Mouse (Mus musculus) forebrain, embryonic 11.5 days (tissue): ENCODE data around the gene Gpr149. TPM values are rescaled to one million over a fixed set of nuclear protein-coding genes. Genes with fewer than 3 reads are reported as not detected.

Experiments
- ATAC-seq: fragments of 200-750 bp; cut with Nextera tagmentation; replicated peaks from 2 replicates; pipeline ENCODE4 v1.8.0; 2017; ENCODE audit warnings: moderate TSS enrichment; ENCODE audit not compliant: low FRiP score
- DNase-seq: peaks from one replicate; pipeline ENCODE4 v3.0.0-alpha.2; 2017; ENCODE audit warnings: low spot score
- H3K27ac ChIP-seq: fragments of 300-500 bp; sonication (generic); 2 replicates; pipeline ENCODE4 v1.5.1; 2014; ENCODE audit warnings: low read depth, low read length
- H3K27me3 ChIP-seq: fragments of 300-500 bp; sonication (generic); 2 replicates; pipeline ENCODE4 v1.6.1; 2014; ENCODE audit warnings: mild to moderate bottlenecking, low read length, mixed read lengths; ENCODE audit not compliant: control insufficient read depth, insufficient read depth
- H3K36me3 ChIP-seq: fragments of 300-500 bp; sonication (generic); 2 replicates; pipeline ENCODE4 v1.6.1; 2014; ENCODE audit warnings: mild to moderate bottlenecking, low read length, moderate library complexity, mixed read lengths; ENCODE audit not compliant: control insufficient read depth, insufficient read depth
- H3K4me1 ChIP-seq: fragments of 300-500 bp; sonication (generic); replicated peaks from 2 replicates; pipeline ENCODE4 v1.6.1; 2014; ENCODE audit warnings: low read length, mixed read lengths; ENCODE audit not compliant: control insufficient read depth, insufficient read depth
- H3K4me2 ChIP-seq: fragments of 300-500 bp; sonication (generic); 2 replicates; pipeline ENCODE4 v1.6.1; 2014; ENCODE audit warnings: low read depth, mild to moderate bottlenecking, low read length, moderate library complexity, mixed read lengths; ENCODE audit not compliant: severe bottlenecking
- H3K4me3 ChIP-seq: fragments of 300-500 bp; sonication (generic); 2 replicates; pipeline ENCODE4 v1.5.1; 2014; ENCODE audit warnings: low read depth, low read length
- H3K9ac ChIP-seq: fragments of 300-500 bp; sonication (generic); 2 replicates; pipeline ENCODE4 v1.6.1; 2014; ENCODE audit warnings: low read length
- H3K9me3 ChIP-seq: fragments of 300-500 bp; sonication (generic); 2 replicates; pipeline ENCODE4 v1.6.1; 2016; ENCODE audit warnings: low read length, mixed read lengths; ENCODE audit not compliant: control insufficient read depth
- WGBS: fragments of 180-500 bp; shearing (Covaris S2); extraction: QIAGEN DNeasy Blood & Tissue Kit; methylation state at CpG from one replicate; pipeline ENCODE4 v1.1.7; 2014; 5-methylcytosine and 5-hydroxymethylcytosine counted together
- polyA plus RNA-seq: library from polyadenylated mRNA; unstranded; fragments of >200 nt; fragmentation: Nextera tagmentation; extraction: Ambion mirVana; gene quantifications from 2 replicates; pipeline ENCODE4 v1.2.1, GENCODE M21; 2014

Gpr149 gene
- polyA plus RNA-seq, 1 experiment from 2014 or later = 0.27 TPM

DNA sequence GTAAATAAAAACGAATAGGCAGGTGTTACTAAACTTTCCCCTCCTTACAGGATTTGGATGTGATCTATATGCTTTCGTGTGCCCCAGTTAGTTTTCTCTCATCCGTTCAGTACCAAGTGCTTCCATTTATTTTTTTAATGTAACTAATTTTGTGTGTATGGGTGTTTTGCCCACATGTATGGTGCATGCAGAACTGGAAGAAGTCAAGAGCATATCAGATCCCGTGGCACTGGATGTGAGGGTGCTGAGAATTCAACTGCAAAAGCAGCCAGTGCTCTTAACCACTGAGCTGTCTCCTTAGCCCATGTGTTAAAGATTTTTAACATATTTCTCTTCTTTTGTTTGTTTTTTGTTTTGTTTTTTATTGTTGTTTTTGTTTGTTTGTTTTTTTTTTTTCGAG lies 77.3 kb downstream of the Gpr149 start:
- ATAC-seq (no peak), DNase-seq (no peak)
- no peaks in the 10 kb centered on the region for H3K27me3 ChIP-seq
- 80% methylated on average over 5 of the region's 5 CpGs for WGBS
- no peak overlapping the region for H3K4me2 ChIP-seq
- H3K4me1 ChIP-seq = no peaks in the 10 kb centered on the region
- H3K4me3 ChIP-seq = no peak overlapping the region
- no peak overlapping the region for H3K9ac ChIP-seq
- H3K36me3 ChIP-seq = no peaks in the 10 kb centered on the region
- H3K27ac ChIP-seq = no peak overlapping the region
- H3K9me3 ChIP-seq = no peaks in the 10 kb centered on the region

DNA sequence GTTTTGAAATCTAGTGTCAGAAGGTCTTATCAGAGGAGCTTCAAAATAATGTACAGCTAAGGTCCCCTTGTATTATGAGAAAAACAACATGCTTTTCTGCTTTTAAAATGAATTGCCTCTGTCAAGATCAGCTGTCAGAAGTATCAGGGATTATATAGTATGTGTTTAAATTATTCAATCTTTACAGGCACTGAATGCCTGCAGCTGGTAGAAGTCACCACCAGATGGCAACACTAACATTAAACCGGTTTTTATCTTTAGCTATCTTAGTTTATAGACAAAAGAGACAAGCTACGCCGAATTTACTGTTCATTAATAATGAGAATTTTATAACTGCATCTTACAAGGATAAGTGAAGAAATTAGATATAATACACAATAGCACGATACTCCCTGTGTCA lies 77.8 kb downstream of the Gpr149 start:
- H3K27ac ChIP-seq = no peak overlapping the region
- DNase-seq (no peak), ATAC-seq (peak; percentile 46; the same call in 1 of the 2 replicates)
- WGBS = 50% methylated on average over 4 of the region's 4 CpGs
- no peaks in the 10 kb centered on the region for H3K9me3 ChIP-seq
- no peaks in the 10 kb centered on the region for H3K36me3 ChIP-seq
- H3K9ac ChIP-seq = no peak overlapping the region
- H3K4me1 ChIP-seq = no peaks in the 10 kb centered on the region
- H3K27me3 ChIP-seq = no peaks in the 10 kb centered on the region
- no peak overlapping the region for H3K4me2 ChIP-seq
- H3K4me3 ChIP-seq = no peak overlapping the region

DNA sequence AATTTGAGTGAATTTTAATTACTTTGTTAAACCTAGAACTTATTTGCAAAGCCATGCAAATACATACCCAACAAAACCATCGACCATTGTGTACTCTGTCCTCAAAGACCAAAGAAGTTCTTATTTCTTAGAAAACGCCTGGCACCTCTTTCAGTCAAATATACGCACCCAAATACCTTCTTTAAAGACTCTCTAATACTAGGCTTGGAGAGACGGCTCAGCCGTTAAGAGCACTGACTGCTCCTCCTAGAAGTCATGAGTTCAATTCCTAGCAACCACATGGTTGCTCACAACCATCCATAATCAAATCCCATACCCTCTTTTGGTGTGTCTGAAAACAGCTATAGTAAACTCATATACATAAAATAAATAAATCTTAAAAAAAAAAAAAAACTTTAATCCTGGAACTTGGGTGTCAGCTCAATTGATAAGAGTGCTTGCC lies 97.7 kb downstream of the Gpr149 start:
- no peaks in the 10 kb centered on the region for H3K36me3 ChIP-seq
- 46% methylated on average over 5 of the region's 5 CpGs for WGBS
- H3K9ac ChIP-seq = no peak overlapping the region; the same call in 1 of the 2 replicates
- peaks cover 4% of the 10 kb centered on the region; the same call in 1 of the 2 replicates for H3K4me1 ChIP-seq
- peak overlapping the region; percentile 86 for H3K4me3 ChIP-seq
- DNase-seq = no peak
- no peaks in the 10 kb centered on the region for H3K27me3 ChIP-seq
- peak; percentile 38 for ATAC-seq
- H3K4me2 ChIP-seq = peak overlapping the region; percentile 51; the same call in 1 of the 2 replicates
- no peak overlapping the region for H3K27ac ChIP-seq
- no peaks in the 10 kb centered on the region for H3K9me3 ChIP-seq

DNA sequence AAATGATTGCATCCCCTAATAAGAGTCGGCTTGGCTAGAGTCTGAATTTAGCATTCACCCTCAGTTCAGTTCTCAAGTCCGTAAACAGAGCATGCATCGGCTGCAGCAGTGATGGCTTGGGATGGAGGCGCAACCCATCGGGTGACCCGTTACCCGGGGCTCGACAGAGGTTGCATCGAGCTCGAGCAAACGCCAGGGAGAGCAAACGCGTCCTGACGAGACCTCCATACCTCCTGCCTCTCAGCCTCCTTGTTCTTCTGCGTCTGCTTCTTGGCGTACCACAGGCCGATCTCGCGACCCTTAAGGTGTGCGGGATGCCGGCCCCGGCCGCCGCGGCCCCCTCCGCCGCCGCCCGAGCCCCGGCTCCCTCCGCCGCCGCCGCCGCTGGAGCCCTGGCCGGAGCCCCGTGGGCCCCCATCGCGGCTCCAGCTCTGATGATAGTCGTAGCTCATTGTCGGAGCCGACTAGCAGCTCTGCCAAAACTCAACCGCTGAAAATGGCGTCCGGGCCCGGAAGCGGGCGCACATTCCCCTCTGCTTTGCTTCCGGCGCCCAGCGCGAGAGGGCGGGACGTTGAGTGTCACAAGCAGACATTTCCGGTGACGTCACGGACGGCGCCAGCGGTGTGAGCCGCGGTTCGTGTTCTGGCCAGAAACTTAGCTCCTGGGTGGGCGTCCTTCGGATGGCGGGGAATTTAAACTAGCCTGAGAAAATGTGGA lies 98.3 kb downstream of the Gpr149 start, which contains the start of gene Dhx36:
TSS of gene Dhx36 (minus strand) at position 517 of the 718 bp plus-strand sequence.
- Histone ChIP-seq H3K27ac (peak within 1 kb of the TSS; percentile 91), H3K9ac (peak within 1 kb of the TSS; percentile 96), H3K4me3 (peak within 1 kb of the TSS; percentile 86), H3K4me1 (peaks cover 4% of the 10 kb centered on the region; the same call in 1 of the 2 replicates), H3K9me3 (no peaks in the 10 kb centered on the region), H3K27me3 (no peaks in the 10 kb centered on the region), H3K36me3 (no peaks in the 10 kb centered on the region), H3K4me2 (peak within 1 kb of the TSS; percentile 63)
- ATAC-seq = peak; percentile 99
- under 1% methylated on average over 66 of the region's 66 CpGs for WGBS
- DNase-seq = peak; percentile 98

DNA sequence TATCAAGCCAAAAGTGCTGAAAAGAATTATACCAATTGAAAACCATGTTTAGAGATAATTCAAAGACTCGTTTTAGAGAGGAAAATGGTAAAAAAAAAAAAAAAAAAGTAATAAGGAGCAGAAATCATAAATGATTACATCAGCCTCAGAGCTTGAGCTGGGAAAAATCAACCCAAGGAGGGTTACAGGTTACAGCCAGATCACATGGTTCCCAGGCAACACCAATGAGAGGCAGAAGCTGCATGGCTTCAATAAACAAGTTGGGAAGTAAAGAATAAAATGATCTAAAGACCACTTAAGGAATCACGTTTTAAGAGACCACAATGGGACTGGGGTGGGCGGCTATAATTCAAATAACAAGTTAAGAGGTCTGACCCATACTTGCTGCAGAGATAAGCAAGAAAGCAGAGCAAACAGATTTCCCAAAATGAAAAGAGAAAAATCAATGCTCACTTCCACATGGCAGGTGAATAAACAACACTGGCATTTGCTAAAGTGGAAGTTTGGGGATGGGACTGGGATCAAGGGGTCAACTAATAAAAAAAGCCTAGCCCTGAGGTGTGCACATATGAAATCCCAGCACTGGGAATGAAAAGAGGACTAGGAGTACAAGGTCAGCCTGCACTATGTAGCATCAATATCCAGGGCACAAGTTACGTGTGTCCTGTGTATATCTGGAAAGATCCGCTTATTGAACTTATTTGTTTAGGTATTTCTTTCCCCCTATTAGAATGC lies 99.6 kb downstream of the Gpr149 start:
- Histone ChIP-seq H3K9ac (peak overlapping the region; percentile 27), H3K4me1 (peaks cover 4% of the 10 kb centered on the region; the same call in 1 of the 2 replicates), H3K9me3 (no peaks in the 10 kb centered on the region), H3K36me3 (no peaks in the 10 kb centered on the region; the same call in 1 of the 2 replicates), H3K4me2 (peak overlapping the region; percentile 63), H3K27ac (no peak overlapping the region), H3K4me3 (peak overlapping the region; percentile 86), H3K27me3 (no peaks in the 10 kb centered on the region)
- DNase-seq (no peak), ATAC-seq (no peak)
- WGBS = 79% methylated on average over 5 of the region's 5 CpGs

DNA sequence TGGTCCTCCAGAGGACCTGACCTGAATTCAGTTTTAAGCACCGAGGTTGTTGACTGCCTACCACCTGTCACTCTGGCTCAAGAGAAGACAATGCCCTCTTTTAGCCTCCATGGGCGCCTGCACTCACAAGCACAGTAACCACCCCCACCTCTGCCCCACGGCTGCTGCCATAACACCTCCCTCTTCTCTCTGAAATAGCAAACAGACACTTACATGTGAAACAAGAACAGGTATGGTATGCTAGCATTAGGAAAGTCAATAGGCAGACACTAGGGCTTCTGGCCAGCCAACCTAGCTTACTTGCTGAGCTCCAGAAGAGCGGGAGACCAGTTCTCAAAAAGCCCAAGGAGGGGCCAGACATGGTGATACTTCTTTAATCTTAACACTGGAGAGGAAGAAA lies 105.6 kb downstream of the Gpr149 start:
- 84% methylated on average over 4 of the region's 4 CpGs for WGBS
- Histone ChIP-seq H3K4me1 (no peaks in the 10 kb centered on the region), H3K9ac (no peak overlapping the region), H3K4me3 (no peak overlapping the region), H3K27ac (no peak overlapping the region), H3K36me3 (peaks cover 5% of the 10 kb centered on the region; the same call in 1 of the 2 replicates), H3K4me2 (no peak overlapping the region), H3K9me3 (no peaks in the 10 kb centered on the region), H3K27me3 (no peaks in the 10 kb centered on the region)
- DNase-seq (no peak), ATAC-seq (no peak)

DNA sequence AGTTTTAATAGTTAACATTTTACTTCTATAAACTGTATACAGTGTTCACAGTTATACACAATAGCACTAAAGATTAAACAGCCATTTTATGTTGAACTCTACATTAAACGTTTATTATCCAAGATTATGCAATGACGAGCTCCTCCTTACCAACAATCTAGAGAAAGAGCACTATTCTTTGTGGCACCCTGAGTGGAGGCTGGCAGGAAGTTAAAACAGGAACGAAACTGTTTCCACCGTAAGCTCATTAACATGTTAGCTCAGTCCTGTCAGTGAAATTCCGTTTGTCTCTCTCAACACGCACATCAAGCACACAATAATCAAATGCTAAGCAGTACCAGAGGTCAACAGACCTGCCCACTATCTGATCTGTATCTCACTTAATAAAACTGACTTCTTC lies 112.4 kb downstream of the Gpr149 start:
- ATAC-seq (no peak), DNase-seq (no peak)
- no peaks in the 10 kb centered on the region; the same call in 1 of the 2 replicates for H3K36me3 ChIP-seq
- no peaks in the 10 kb centered on the region for H3K4me1 ChIP-seq
- H3K9me3 ChIP-seq = no peaks in the 10 kb centered on the region
- no peak overlapping the region for H3K27ac ChIP-seq
- no peak overlapping the region for H3K4me3 ChIP-seq
- 93% methylated on average over 6 of the region's 6 CpGs for WGBS
- H3K9ac ChIP-seq = no peak overlapping the region
- no peaks in the 10 kb centered on the region for H3K27me3 ChIP-seq
- no peak overlapping the region for H3K4me2 ChIP-seq

DNA sequence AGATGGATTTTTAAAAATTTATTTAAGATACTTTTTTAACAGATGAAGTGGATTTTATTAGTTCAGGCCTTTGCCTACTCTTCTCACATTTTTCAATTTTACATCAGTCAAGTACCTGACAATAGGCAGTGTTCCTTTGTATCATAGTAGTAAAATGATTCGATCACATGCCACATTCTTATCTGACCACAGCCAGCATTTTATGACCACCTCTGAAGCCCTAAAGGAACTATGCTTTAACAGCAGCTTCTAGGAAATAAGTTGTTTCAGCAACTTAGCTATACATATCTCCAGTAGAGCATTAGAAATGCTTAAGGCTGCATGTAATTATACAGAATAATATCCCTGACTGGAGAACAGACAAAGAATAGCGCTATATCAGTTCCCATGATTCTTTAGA lies 120.6 kb downstream of the Gpr149 start:
- 97% methylated on average over 2 of the region's 2 CpGs for WGBS
- H3K36me3 ChIP-seq = no peaks in the 10 kb centered on the region; the same call in 1 of the 2 replicates

More for the DNA sequence above, 120.6 kb downstream of the Gpr149 start:
- Histone ChIP-seq H3K9ac (no peak overlapping the region), H3K4me1 (no peaks in the 10 kb centered on the region), H3K4me3 (no peak overlapping the region), H3K9me3 (no peaks in the 10 kb centered on the region), H3K27me3 (no peaks in the 10 kb centered on the region), H3K27ac (no peak overlapping the region), H3K4me2 (no peak overlapping the region)
- ATAC-seq = no peak
- DNase-seq = no peak
